Mouse (Mus musculus): ENCODE results near the gene Magi1.
"Not testable (repeated sequence)": the region's sequence is repeated elsewhere in the genome, so short reads cannot be mapped to it uniquely, and the experiment has no call there.

Gene Magi1

GRCm38 (mm10) chr6:94060621-94061213, 223.0 kb downstream of the Magi1 start:
- DNase-seq (ENCODE audit: low read depth), result no peak

GRCm38 (mm10) chr6:94059090-94059489, 224.6 kb downstream of the Magi1 start:
- no peak for DNase-seq (ENCODE audit: low read depth)

- peak; percentile 17 for DNase-seq (ENCODE audit: low read depth)
Measured at GRCm38 (mm10) chr6:94053920-94054319, 229.8 kb downstream of the Magi1 start.

- DNase-seq (ENCODE audit: low read depth), result no peak
Measured at GRCm38 (mm10) chr6:94045180-94045579, 238.5 kb downstream of the Magi1 start.

GRCm38 (mm10) chr6:94043461-94043860, 240.3 kb downstream of the Magi1 start:
- no peak for DNase-seq (ENCODE audit: low read depth)

GRCm38 (mm10) chr6:94040093-94040492, 243.6 kb downstream of the Magi1 start:
- no peak for DNase-seq (ENCODE audit: low read depth)

- DNase-seq (ENCODE audit: low read depth), result no peak
Measured at GRCm38 (mm10) chr6:94038897-94039296, 244.8 kb downstream of the Magi1 start.

- DNase-seq (ENCODE audit: low read depth), result no peak
Measured at GRCm38 (mm10) chr6:94036554-94036953, 247.2 kb downstream of the Magi1 start.

GRCm38 (mm10) chr6:94026361-94026760, 257.4 kb downstream of the Magi1 start:
- no peak for DNase-seq (ENCODE audit: low read depth)

- no peak for DNase-seq (ENCODE audit: low read depth)
Measured at GRCm38 (mm10) chr6:94022437-94022836, 261.3 kb downstream of the Magi1 start.

GRCm38 (mm10) chr6:94021239-94021962, 262.3 kb downstream of the Magi1 start:
- DNase-seq (ENCODE audit: low read depth), result no peak

GRCm38 (mm10) chr6:94020566-94020965, 263.2 kb downstream of the Magi1 start:
- no peak for DNase-seq (ENCODE audit: low read depth)

GRCm38 (mm10) chr6:94019935-94020334, 263.8 kb downstream of the Magi1 start:
- no peak for DNase-seq (ENCODE audit: low read depth)

- no peak for DNase-seq (ENCODE audit: low read depth)
Measured at GRCm38 (mm10) chr6:94013761-94014160, 270.0 kb downstream of the Magi1 start.

- DNase-seq (ENCODE audit: low read depth), result no peak
Measured at GRCm38 (mm10) chr6:94011947-94012346, 271.8 kb downstream of the Magi1 start.

- DNase-seq (ENCODE audit: low read depth), result no peak
Measured at GRCm38 (mm10) chr6:94011521-94011920, 272.2 kb downstream of the Magi1 start.

GRCm38 (mm10) chr6:94008577-94008976, 275.1 kb downstream of the Magi1 start:
- no peak for DNase-seq (ENCODE audit: low read depth)

GRCm38 (mm10) chr6:94003586-94003985, 280.1 kb downstream of the Magi1 start:
- not testable (repeated sequence) for DNase-seq (ENCODE audit: low read depth)

GRCm38 (mm10) chr6:93996841-93997485, 286.8 kb downstream of the Magi1 start:
- no peak for DNase-seq (ENCODE audit: low read depth)

GRCm38 (mm10) chr6:93987561-93987960, 296.2 kb downstream of the Magi1 start:
- no peak for DNase-seq (ENCODE audit: low read depth)

- DNase-seq (ENCODE audit: low read depth), result peak; percentile 7
Measured at GRCm38 (mm10) chr6:93985111-93985510, 298.6 kb downstream of the Magi1 start.

- no peak for DNase-seq (ENCODE audit: low read depth)
Measured at GRCm38 (mm10) chr6:93983551-93983950, 300.2 kb downstream of the Magi1 start.

GRCm38 (mm10) chr6:93981211-93981610, 302.5 kb downstream of the Magi1 start:
- DNase-seq (ENCODE audit: low read depth), result no peak

Measured in c-Kit-positive CD71-negative TER-119-negative erythroid progenitor cells, embryonic 14.5 days (primary cell).